Mouse (Mus musculus): ENCODE results near the gene Cntnap1. TPM values are rescaled to one million over a fixed set of nuclear protein-coding genes. Genes with fewer than 3 reads are reported as not detected.
"Not testable (repeated sequence)": the region's sequence is repeated elsewhere in the genome, so short reads cannot be mapped to it uniquely, and the experiment has no call there.

The Cntnap1 gene
- 0.50 and 1.2 TPM in 2 replicates for polyA plus RNA-seq (2015; fragmentation: Nextera tagmentation; extraction: Ambion mirVana)

DNA sequence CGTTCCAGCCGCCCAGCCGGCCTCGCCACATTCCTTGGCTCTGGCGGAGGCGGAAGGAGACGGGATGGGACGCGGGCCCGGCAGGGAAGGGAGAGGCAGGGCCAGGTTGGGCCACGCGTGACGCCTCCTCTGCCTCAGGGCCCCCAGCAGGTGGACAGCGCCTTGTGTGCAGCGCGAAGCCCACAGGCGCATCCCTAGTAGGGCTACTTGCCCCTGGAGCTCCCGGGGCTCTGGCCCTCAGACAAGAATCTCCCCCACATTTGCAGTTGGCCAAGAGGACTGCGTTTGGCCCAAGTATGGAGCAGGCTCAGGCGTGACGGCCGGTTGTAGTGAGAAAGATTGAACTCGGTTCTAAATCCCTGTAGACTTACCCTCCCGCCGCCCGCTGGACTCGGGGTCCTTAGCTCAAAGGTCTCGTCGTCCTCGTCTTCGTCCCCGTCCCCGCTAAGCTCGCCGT lies at the start of gene Cntnap1:
TSS of gene Cntnap1 (plus strand) at position 170 of the 457 bp plus-strand sequence.
- ATAC-seq (ENCODE audit: insufficient number of reproducible peaks, insufficient read depth, low FRiP score, low TSS enrichment, low read depth): no peak
- Histone ChIP-seq H3K4me3 (peak within 1 kb of the TSS; percentile 76), H3K9me3 (no peaks in the 10 kb centered on the region), H3K27ac (peak within 1 kb of the TSS; percentile 60; the same call in 1 of the 2 replicates), H3K36me3 (peaks cover 19% of the 10 kb centered on the region), H3K4me2 (peak within 1 kb of the TSS; percentile 92), H3K9ac (peak within 1 kb of the TSS; percentile 79), H3K4me1 (peaks cover 66% of the 10 kb centered on the region), H3K27me3 (peaks cover 79% of the 10 kb centered on the region)
- WGBS: under 1% methylated on average over 35 of the region's 35 CpGs

DNA sequence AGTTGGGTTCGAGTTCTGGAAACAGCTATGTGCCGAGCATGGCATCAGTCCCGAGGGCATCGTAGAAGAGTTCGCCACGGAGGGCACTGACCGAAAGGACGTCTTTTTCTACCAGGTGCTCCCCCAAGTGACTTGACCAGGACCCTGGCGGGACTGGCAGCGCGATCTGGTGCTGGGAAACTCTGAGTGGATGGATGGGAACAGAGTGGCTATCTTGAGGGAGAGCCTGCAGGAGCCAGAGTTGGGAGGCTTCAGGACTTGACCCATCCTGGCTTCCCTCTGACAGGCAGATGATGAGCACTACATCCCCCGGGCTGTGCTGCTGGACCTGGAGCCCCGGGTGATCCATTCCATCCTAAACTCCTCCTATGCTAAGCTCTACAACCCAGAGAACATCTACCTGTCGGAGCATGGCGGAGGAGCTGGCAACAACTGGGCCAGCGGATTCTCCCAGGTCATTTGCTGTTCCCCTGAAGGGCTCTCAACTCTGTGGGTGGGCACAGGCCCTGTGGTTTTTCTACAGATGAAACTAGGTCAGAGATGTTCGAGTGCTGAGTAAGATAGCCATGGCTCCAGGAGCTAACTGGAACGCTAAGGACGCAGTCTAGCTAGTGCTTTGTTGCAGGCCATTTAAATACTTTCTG lies 49.7 kb upstream of the Cntnap1 start:
- WGBS: 20% methylated on average over 19 of the region's 19 CpGs
- Histone ChIP-seq H3K9me3 (no peaks in the 10 kb centered on the region), H3K4me2 (peak overlapping the region; percentile 95), H3K36me3 (peaks cover 42% of the 10 kb centered on the region), H3K27me3 (no peaks in the 10 kb centered on the region), H3K4me3 (peak overlapping the region; percentile 98), H3K4me1 (peaks cover 28% of the 10 kb centered on the region), H3K27ac (peak overlapping the region; percentile 91), H3K9ac (peak overlapping the region; percentile 96)
- ATAC-seq (ENCODE audit: insufficient number of reproducible peaks, insufficient read depth, low FRiP score, low TSS enrichment, low read depth): no peak

DNA sequence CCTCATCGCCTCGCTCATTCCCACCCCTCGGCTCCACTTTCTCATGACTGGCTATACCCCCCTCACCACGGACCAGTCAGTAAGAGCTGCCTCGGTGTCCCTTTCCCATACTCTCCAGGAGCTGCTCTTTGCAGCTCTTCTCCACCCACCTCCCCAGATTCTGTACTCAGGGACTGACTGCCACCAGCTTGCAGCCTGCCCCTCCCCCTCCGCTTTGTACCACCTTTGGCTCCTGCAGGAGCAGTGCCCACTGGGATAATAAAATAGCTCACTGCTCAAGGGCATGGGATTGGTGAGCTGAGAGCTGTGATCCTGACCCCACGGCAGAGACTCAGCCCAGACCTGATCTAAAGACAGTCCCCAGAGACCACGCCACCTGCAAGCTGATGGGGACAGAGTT lies 45.8 kb upstream of the Cntnap1 start:
- H3K9me3 ChIP-seq; ATAC-seq (ENCODE audit: insufficient number of reproducible peaks, insufficient read depth, low FRiP score, low TSS enrichment, low read depth); H3K27me3 ChIP-seq; H3K9ac ChIP-seq; H3K4me3 ChIP-seq; H3K27ac ChIP-seq; H3K4me2 ChIP-seq: not testable (repeated sequence)
- peaks cover 43% of the 10 kb centered on the region for H3K36me3 ChIP-seq
- WGBS: 94% methylated on average over 8 of the region's 8 CpGs
- peaks cover 12% of the 10 kb centered on the region for H3K4me1 ChIP-seq

DNA sequence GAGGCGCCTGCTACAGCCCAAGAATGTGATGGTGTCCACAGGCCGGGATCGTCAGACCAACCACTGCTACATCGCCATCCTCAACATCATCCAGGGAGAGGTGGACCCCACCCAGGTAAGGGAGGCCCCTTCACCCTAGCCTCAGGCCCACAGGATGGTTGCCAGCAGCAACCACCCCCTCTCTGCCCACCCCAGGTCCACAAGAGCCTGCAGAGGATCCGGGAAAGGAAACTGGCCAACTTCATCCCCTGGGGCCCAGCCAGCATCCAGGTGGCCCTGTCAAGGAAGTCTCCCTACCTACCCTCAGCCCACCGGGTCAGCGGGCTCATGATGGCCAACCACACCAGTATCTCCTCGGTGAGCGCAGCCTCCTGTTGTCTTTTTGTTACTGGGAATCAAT lies 45.3 kb upstream of the Cntnap1 start:
- not testable (repeated sequence) for ATAC-seq (ENCODE audit: insufficient number of reproducible peaks, insufficient read depth, low FRiP score, low TSS enrichment, low read depth); H3K4me3 ChIP-seq; H3K9ac ChIP-seq; H3K27me3 ChIP-seq; H3K4me2 ChIP-seq; H3K9me3 ChIP-seq; H3K27ac ChIP-seq
- Histone ChIP-seq H3K36me3 (peaks cover 43% of the 10 kb centered on the region), H3K4me1 (peaks cover 12% of the 10 kb centered on the region)
- 94% methylated on average over 9 of the region's 9 CpGs for WGBS

DNA sequence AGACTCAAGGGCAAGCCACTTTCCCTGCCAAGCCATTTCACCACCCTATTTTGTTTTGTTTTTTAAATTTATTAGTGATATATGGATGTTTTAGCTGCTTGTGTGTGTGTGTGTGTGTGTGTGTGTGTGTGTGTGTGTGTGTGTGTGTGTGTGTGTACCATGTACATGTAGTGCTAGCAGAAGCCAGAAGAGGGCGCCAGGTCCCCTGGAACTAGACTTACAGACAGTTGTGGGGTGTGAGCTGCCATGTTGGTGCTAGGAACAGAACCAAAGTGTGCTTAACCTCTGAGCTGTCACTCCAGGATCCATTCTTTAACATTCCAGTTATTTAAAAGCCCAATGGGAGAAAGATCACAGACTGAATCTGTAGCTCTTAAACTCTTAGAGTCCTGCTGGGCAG lies 43.2 kb upstream of the Cntnap1 start:
- ATAC-seq (ENCODE audit: insufficient number of reproducible peaks, insufficient read depth, low FRiP score, low TSS enrichment, low read depth): no peak
- Histone ChIP-seq H3K4me2 (no peak overlapping the region), H3K27me3 (no peaks in the 10 kb centered on the region), H3K36me3 (peaks cover 43% of the 10 kb centered on the region), H3K9me3 (peaks cover 9% of the 10 kb centered on the region; the same call in 1 of the 2 replicates), H3K27ac (no peak overlapping the region), H3K9ac (no peak overlapping the region), H3K4me1 (no peaks in the 10 kb centered on the region), H3K4me3 (no peak overlapping the region)
- 100% methylated on average over 1 of the region's 1 CpGs for WGBS

DNA sequence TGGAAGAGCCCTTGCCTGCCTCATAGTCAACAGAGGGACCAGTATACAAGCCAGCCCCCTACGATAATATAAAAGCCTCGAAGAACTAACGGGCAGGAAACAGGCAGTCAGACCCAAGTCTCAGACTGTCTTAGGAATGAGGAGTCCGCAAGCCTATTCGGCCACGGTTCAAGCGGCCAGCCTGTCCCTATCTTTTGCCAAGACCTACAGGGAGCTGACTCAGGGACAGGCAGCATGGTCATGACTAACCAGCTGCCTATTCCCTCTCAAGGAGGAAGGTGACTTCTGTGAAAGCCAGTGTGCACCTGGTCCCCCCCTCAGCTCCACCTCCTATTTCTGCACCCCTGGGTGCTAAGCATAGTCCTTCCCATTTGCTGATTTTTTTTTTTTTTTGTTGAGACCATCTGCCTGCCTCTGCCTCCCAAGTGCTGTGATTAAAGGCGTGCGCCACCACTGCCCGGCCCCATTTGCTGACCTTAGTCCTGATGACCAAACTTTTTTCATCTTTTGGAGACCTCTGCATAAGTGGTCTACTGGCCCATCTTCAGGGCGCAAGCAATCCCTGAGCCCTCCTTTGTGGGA lies 41.2 kb upstream of the Cntnap1 start:
- ATAC-seq (ENCODE audit: insufficient number of reproducible peaks, insufficient read depth, low FRiP score, low TSS enrichment, low read depth): no peak
- H3K36me3 ChIP-seq: peaks cover 24% of the 10 kb centered on the region
- no peak overlapping the region for H3K4me2 ChIP-seq
- no peak overlapping the region for H3K27ac ChIP-seq
- no peaks in the 10 kb centered on the region for H3K4me1 ChIP-seq
- no peaks in the 10 kb centered on the region for H3K27me3 ChIP-seq
- WGBS: 86% methylated on average over 11 of the region's 11 CpGs
- H3K9me3 ChIP-seq: peaks cover 9% of the 10 kb centered on the region; the same call in 1 of the 2 replicates
- H3K9ac ChIP-seq: no peak overlapping the region
- H3K4me3 ChIP-seq: no peak overlapping the region

DNA sequence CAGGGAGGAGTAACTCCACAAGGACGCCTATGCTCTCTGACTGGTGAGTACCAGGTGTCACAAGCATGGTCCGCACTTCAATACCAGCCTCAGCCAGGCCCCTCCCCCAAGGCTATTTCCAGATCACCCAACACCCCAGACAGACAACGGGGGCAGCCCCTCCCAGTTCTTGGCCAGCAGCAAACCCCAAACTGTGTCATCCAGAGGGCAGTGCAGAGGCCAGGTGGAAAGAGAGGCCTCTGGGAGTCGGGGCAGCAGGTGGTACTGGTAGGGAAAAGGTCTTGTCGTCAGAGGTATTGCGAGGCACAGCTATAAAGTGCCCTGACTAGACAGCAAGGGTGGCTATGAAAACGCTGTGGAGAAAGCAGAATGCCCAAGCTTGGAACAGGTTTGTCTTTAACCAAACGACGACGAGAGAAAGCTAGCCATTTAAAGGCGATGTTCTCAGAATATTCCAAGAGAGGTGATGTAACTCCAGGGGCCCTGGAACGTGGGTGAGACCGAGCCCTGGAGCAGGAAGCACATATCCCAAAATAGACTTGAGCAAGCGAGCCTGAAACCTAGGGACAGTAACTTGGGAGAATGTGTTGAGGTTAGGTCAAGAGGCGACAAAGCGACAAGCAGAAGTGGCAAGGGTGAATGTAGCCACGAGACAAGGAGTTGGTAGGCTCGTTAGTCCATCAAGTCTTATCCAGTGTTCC lies 40.1 kb upstream of the Cntnap1 start:
- no peak overlapping the region for H3K27ac ChIP-seq
- H3K9me3 ChIP-seq: peaks cover 9% of the 10 kb centered on the region; the same call in 1 of the 2 replicates
- H3K4me3 ChIP-seq: no peak overlapping the region
- H3K4me2 ChIP-seq: no peak overlapping the region
- H3K36me3 ChIP-seq: peaks cover 18% of the 10 kb centered on the region
- WGBS: 48% methylated on average over 18 of the region's 18 CpGs
- H3K27me3 ChIP-seq: no peaks in the 10 kb centered on the region
- no peaks in the 10 kb centered on the region for H3K4me1 ChIP-seq
- ATAC-seq (ENCODE audit: insufficient number of reproducible peaks, insufficient read depth, low FRiP score, low TSS enrichment, low read depth): no peak
- no peak overlapping the region for H3K9ac ChIP-seq

DNA sequence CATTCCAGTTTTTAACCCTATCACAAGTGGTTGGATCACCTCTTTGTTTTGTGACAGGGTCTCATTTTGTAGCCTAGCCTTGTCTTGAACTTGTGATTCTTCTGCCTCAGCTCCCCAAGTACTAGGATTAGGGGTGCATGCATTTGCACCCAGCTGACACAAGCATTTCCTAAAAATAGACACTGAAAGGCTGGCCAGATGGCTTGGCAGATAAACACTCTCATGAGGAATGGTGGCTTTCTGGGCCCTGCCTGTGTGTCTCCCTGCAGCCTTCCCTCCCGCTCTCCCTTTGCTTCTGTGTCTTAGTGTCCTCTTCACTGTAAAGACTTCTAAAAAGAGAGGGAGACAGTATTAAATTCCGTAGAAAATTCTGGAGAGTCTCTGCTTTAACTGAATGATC lies 39.1 kb upstream of the Cntnap1 start:
- ATAC-seq (ENCODE audit: insufficient number of reproducible peaks, insufficient read depth, low FRiP score, low TSS enrichment, low read depth): no peak
- no peak overlapping the region for H3K4me3 ChIP-seq

DNA sequence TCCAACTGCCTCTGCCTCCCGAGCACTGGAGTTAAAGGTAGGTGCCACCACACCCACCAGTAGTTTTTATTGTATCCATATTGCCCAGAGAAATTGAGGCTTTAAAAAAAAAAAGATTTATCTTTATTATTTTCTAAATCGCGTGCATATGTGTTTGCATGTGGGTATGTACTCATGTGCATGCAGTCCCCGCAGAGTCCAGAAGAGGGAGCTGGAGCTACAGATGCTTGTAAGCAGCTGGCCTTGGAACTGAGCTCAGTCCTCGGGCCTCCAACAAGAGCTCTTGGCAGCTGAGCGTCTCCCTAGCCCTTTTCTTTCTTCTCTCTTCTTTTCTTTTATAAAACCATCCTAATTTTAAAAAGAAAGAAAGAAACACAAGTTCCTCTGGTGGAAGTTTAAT lies 38.6 kb upstream of the Cntnap1 start:
- H3K9me3 ChIP-seq: peaks cover 7% of the 10 kb centered on the region; the same call in 1 of the 2 replicates
- H3K4me2 ChIP-seq: no peak overlapping the region
- peaks cover 3% of the 10 kb centered on the region for H3K36me3 ChIP-seq
- no peak for ATAC-seq (ENCODE audit: insufficient number of reproducible peaks, insufficient read depth, low FRiP score, low TSS enrichment, low read depth)
- WGBS: 84% methylated on average over 6 of the region's 6 CpGs
- H3K27ac ChIP-seq: no peak overlapping the region
- H3K4me3 ChIP-seq: no peak overlapping the region
- H3K4me1 ChIP-seq: no peaks in the 10 kb centered on the region
- no peak overlapping the region for H3K9ac ChIP-seq
- H3K27me3 ChIP-seq: no peaks in the 10 kb centered on the region

More for the DNA sequence above, 39.1 kb upstream of the Cntnap1 start:
- no peaks in the 10 kb centered on the region for H3K27me3 ChIP-seq
- H3K4me1 ChIP-seq: no peaks in the 10 kb centered on the region
- H3K36me3 ChIP-seq: peaks cover 8% of the 10 kb centered on the region
- 89% methylated on average over 2 of the region's 2 CpGs for WGBS
- H3K27ac ChIP-seq: no peak overlapping the region
- H3K9me3 ChIP-seq: peaks cover 9% of the 10 kb centered on the region; the same call in 1 of the 2 replicates
- H3K9ac ChIP-seq: no peak overlapping the region
- H3K4me2 ChIP-seq: no peak overlapping the region

DNA sequence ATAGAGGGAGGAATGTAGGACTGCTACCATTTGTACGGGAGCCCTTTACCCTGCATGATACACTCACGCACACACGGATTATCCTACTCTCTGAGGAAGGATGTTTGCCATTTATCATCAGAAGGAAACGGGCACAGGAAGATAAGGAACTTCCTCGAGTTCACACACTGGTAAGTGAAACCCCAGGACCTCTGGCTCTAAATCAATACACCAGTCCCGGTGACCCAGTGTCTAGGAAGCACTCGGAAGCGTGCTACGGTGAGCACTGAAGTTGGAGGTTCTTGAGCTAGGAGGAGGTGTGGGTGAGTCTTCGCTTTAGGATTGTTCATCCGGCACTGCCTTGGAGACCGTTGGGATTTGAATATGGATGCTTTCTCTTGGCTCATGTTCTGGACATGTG lies 37.3 kb upstream of the Cntnap1 start:
- no peaks in the 10 kb centered on the region for H3K27me3 ChIP-seq

DNA sequence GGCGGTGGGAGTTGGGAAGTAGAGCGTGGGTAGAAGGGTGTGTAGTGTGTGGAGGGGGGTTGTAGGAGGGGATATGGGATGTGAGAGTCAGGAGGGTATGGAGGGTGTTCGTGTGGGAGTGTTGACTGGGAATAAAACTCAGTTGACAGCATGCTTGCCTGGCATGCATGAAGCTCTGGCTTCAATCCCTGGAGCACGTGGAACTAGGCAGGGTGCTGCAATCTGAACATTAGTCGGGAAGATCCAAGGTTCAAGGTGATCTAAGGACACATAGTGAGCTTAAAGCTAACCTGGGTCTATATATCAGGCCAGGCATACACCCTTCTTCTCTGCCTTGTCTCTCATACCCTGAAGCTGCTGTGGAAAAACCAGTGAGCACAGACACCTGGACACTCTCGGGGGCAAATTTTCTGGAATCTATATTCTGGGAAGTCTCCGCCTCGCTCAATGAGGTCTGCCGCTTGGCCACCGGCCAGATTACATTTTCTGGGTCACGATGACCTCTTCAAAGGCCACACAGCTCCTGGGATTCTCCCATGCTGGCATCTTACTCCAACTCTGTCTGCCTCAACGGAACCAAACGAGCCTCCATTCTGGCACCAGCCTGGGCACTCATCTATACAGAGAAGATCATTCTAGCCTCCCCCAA lies 36.0 kb upstream of the Cntnap1 start:
- Histone ChIP-seq H3K4me3 (no peak overlapping the region), H3K27me3 (no peaks in the 10 kb centered on the region), H3K9me3 (peaks cover 3% of the 10 kb centered on the region; the same call in 1 of the 2 replicates), H3K27ac (no peak overlapping the region), H3K4me1 (0 out of 2 replicates have a peak, but pooled peaks cover 5% of the 10 kb centered on the region), H3K36me3 (no peaks in the 10 kb centered on the region), H3K9ac (no peak overlapping the region), H3K4me2 (no peak overlapping the region)
- WGBS: 82% methylated on average over 13 of the region's 13 CpGs
- no peak for ATAC-seq (ENCODE audit: insufficient number of reproducible peaks, insufficient read depth, low FRiP score, low TSS enrichment, low read depth)

More for the DNA sequence above, 37.3 kb upstream of the Cntnap1 start:
- no peak overlapping the region for H3K9ac ChIP-seq
- ATAC-seq (ENCODE audit: insufficient number of reproducible peaks, insufficient read depth, low FRiP score, low TSS enrichment, low read depth): no peak
- no peaks in the 10 kb centered on the region for H3K4me1 ChIP-seq
- H3K4me2 ChIP-seq: no peak overlapping the region
- H3K4me3 ChIP-seq: no peak overlapping the region
- peaks cover 3% of the 10 kb centered on the region; the same call in 1 of the 2 replicates for H3K9me3 ChIP-seq
- H3K36me3 ChIP-seq: no peaks in the 10 kb centered on the region
- no peak overlapping the region for H3K27ac ChIP-seq
- 75% methylated on average over 12 of the region's 12 CpGs for WGBS
